Mouse (Mus musculus) bone marrow macrophage, adult 2 months (primary cell): Measurements from ENCODE around the gene Myo1d.

Experiments used
- CTCF ChIP-seq: IDR thresholded peaks from 2 replicates; pipeline ENCODE4 v1.5.1; 2012; ENCODE audit warnings: low read depth, mild to moderate bottlenecking, low read length, moderate library complexity
- POLR2A ChIP-seq: IDR thresholded peaks from 2 replicates; pipeline ENCODE4 v1.6.1; 2012; ENCODE audit warnings: mild to moderate bottlenecking, low read depth, low read length, borderline replicate concordance

- no peak for TF ChIP-seq CTCF
- no peak for TF ChIP-seq POLR2A
Measured at GRCm38 (mm10) chr11:80589387-80589786, 190.4 kb downstream of the Myo1d start.
